Mouse (Mus musculus): Measurements from ENCODE around the gene Capn13. TPM values are rescaled to one million over a fixed set of nuclear protein-coding genes. Genes with fewer than 3 reads are reported as not detected.

Capn13 gene
- total RNA-seq (2022), result not detected

DNA sequence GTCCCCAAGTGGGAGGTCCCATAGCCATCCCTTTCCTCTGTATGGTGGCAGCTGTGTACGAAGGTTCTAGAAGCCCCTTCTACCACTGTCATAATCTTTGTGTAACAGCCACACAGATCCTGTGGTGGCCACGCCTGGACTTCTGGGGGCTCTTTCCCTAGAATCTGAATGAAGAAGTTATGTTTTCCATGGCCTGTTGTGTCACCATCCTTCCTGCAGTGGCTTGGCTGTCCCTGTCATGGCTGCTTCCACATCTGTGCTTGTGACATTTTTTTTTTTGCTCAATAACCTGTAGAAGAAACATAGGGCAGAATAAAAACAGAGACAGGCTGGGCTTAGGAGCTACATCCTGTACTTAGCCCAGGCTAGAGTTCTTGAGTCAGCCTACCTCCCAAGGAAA lies at the start of gene Capn13:
Gene Capn13, minus strand, starts transcription at position 5 of the 400 bp plus-strand sequence.
- DNase-seq (ENCODE audit: low spot score in 2 of 2), result no peak

DNA sequence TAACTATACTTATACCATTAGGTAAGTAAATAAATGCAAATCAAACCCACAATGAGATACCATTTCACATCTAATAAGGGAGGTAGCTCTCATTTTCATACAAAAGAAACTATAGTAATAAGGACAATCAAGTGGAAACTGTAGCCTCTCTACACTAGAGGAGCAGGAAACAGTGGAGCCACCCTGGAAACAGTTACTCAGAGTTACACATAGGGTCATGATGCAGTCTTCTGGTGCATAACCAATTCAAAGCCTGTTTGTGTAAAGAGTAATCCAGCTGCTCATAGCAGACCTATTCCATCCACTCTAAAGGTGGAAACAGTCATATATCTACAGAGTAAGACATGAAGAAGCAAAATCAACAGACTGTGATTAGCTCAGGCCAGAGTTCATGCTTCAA lies 48.4 kb upstream of the Capn13 start:
- DNase-seq (ENCODE audit: low spot score in 2 of 2), result no peak

DNA sequence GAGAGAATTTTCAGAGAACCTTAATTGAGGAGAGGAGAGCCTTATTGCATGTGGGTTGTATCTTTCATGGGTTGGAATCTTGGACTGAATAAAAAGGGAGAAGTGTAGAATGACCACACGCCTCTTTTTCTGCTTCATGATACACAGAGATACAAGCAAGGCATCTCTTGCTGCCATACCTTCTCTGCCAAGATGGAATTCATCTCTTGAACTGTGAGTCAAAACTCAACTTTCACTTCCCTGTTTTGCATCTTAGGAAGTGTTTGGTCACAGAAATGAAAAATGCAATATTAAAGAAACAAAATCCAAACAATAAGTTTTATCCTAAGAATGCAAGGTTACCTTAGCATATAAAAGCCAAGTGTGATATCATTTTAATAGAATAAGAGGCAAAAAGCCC lies 40.1 kb upstream of the Capn13 start:
- DNase-seq (ENCODE audit: low spot score in 2 of 2), result no peak

DNA sequence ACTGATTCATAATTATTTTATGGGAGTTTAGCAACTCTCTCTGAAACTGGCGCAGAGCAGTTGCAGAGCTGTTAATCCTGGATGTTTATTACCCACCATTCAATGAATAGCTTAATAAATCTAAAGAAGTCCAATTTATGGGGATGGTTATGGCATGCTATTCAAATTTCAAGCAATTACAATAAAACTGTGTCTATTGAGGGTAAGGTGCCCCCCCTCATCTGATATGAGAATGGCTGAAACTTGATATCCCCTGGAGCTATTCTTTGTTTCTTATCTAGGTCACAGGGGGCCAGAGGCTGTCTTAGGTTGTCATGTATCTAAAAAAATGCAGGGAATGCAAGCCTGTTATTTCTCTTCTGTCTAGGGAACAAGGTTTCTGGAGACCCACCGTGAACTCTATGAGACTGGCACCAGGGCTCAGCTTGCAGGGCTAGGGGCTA lies 31.9 kb upstream of the Capn13 start:
- no peak for DNase-seq (ENCODE audit: low spot score in 2 of 2)

DNA sequence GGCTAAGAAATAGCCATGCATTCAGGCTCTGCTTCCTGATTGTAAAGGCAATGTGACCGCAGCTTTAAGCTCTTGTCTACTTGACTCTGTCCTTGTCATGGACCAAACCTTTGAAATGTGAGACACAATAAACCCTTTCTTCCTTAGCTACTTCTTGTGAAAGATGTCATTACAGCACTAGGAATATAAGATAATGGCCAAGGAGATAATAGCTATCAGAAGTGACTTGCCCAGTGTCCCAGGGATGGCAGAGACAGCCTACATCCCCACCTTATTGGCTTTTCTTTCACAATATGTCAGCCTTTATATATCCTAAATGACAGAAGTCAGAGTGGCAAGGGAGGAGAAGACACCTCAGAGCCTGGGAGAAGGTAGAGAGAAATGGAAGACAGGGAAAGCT lies 31.4 kb upstream of the Capn13 start:
- no peak for DNase-seq (ENCODE audit: low spot score in 2 of 2)

DNA sequence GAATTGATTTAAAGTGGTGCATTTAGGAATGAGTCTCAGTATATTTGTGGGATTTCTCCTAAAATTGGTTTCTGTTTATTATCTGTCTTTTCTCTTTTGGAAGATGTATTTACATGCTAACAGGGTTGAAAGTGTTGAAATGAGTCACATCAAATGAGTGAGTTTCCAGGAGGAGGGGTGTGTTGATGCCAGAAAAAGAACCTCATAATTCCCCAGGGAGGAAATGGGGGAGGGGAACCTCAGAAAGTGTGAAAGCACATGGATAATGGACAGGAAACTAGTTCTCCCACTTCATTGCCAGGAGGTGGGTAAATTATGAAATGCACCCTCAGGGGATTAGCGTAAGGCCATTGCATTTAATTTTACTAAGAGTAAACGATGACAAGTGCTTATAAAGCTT lies 16.7 kb upstream of the Capn13 start:
- DNase-seq (ENCODE audit: low spot score in 2 of 2), result no peak

DNA sequence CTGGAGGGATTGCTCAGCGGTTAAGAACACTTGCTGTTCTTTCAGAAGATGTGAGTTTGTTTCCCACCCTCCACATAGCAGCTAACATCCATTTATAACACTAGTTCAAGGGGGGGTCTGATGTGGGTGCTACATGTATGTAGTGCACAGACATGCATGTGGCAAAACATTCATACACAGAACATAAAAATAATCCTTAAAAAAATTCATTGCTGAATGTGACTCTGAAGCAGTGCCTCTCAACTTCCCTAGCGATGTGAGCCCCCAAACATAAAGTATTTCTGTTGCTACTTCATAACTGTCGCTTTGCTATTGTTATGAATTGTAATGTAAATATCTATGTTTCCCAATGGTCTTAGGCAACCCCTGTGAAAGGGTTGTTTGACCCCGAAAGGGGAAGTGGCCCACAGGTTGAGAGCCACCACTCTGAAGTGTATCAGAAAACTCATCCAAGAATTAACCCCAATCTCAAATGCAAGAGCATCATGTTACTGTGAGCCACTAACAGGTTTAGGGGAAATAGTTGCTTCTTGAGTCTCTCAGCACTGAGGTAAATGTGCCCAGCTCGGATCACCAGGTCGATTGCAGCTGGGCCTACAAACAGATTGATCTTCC lies 15.6 kb upstream of the Capn13 start:
- DNase-seq (ENCODE audit: low spot score in 2 of 2), result no peak

DNA sequence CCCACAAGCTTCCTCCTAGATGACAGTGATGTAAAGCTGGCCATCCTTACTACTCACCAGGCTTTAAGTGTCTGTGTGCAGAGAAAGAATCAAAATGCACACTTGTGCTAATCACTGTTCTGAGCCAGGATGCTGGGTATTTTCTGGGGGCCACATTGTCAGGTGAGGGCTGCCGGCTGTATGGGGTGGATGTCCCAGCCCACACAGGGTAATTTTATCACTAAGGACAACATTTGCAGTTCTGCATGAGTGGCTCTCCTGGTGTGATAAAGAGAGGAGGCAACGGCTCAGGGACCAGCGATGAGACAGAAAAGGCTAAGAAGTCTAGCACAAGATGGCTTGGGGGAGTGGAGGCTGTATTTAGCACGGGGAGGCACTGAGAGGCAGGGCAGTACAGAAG lies 11.2 kb upstream of the Capn13 start:
- DNase-seq (ENCODE audit: low spot score in 2 of 2), result no peak

DNA sequence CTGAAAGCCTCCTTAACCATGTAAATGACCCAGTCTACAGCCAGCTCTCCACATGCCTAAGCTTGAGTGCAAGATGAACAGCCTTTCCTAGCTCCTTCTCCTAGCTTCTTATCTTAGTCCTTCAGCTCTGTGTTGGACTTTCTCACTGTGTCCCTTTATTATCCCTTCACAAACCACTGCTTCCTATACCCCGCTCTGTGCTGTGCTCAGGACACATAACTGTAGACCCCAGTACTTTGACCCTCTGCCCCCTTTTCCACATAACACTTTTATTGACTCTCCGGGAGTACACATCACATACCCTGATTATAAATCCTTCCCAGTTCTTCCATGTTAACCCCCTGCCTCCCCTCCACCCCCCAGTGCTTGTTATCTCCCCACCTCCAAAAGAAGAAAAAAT lies 606 bp upstream of the Capn13 start:
- DNase-seq (ENCODE audit: low spot score in 2 of 2), result no peak

DNA sequence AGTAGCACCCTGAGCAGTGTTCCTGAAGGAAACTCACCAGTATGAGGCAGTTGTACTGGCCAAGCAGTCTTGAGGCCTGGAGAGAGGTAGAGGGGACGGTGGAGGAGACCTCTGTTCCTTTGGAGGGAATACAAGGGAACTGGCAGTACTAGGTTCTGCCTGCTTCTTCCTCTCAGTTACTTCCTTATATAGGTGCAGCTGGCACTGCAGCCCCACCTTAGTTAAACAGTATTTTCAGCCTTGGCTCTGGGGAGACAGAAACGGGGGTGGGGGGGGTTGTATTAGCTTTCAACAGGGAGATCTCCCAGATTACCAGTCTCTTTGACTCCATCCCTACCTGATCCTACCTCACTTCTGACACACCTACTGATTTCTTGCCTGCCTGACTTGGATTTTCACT lies 1.5 kb downstream of the Capn13 start:
- DNase-seq (ENCODE audit: low spot score in 2 of 2), result no peak

DNA sequence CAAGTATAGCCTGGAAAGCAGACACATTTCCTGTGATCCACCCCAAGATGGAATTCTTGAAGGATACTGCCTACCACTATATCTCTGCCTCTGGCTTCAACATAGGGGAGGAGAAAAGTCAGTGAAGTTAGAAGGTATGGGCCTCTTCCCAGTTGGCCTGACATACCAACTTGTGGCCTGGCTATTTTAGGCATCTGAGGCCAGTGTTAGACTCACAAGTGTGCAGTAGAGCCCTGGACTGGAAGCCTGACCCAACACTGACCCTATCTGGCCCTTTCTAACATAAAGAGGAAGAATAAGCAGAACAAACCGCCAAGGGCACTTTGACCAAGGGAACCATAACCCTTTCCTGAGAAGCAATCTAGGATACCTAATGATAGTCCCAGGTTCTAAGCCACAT lies 7.3 kb downstream of the Capn13 start:
- DNase-seq (ENCODE audit: low spot score in 2 of 2), result no peak

DNA sequence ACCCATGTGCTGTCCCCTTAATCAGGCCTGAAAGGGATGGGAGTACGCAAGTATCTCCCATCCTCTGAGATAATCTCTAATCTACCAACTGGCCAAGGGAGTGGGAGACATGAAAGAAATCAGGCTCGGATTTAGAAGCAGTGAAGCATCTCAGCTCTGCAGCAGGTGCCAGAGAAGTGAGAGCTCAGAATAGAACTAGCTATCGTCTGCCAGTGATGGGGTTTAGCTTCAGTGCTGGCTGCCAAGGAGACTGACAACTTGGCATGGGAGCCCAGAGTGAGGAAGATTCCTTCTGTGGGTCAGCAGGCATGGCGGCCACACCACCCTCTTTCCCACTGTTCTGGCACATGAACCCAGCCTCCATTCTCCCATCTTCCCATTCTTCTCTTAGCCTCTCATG lies 8.9 kb downstream of the Capn13 start:
- peak; percentile 36 to 41 for DNase-seq (ENCODE audit: low spot score in 2 of 2)

DNA sequence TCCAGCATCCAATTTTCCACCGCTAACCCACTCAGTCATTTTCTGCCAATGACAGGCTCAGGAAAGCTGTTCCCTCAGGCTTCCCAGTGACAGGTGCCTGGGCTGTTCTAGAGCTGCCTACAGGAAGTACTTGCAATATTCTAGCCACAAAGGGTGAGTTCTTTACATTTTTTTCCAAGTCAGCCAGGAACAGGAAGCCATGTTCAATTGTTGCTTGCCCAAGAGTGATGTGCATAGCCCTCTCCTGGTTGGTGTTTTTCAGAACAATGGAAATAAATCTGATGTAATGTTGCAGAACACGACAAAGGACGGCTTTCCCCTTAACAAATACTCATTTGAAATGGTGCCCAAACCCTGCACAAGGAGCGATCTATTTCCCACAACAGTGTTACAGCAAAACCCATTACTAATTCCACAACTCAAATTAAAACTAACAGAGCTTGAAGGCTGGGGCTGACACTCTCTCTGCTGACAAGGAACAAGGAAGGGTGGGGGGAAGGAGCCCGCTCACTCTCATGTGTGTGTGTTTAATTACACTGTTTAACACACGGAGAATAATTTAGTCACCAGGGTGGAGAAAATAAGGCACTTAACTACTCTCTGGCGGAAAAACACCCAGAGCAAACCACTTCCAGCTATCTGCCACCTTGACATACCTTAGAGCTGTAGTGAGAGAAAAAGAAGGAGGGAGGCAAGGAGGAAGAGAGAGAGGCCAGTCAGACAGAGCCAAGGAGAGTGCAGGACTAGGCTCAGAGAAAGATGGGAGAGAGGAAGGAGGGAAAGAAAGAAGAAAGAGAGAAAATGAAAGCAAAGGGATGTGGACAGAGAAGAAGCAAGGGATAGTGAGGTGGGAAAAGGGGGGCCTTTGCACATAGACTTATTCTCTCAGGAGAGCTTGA lies 10.2 kb downstream of the Capn13 start:
- DNase-seq (ENCODE audit: low spot score in 2 of 2), result peak; percentile 46 to 54

DNA sequence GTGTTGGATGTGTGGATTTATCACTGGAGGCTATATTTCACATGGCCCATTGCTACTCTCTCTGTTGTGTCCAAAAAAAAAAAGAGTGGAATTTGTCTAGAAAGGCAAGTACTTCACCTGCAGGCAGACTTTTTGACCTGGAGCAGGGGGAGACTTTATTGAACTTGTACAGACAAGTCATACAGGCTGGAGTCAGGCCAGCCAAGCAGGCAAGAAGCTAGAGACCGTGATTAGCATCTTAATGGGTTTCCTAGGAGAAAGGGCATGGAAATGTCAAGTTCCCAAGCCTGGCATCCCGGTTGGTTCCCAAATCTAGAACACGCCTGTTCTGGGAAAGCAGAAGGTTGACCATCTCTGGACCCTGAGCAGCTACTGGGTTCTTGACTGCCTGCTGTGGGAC lies 11.3 kb downstream of the Capn13 start:
- DNase-seq (ENCODE audit: low spot score in 2 of 2), result no peak

DNA sequence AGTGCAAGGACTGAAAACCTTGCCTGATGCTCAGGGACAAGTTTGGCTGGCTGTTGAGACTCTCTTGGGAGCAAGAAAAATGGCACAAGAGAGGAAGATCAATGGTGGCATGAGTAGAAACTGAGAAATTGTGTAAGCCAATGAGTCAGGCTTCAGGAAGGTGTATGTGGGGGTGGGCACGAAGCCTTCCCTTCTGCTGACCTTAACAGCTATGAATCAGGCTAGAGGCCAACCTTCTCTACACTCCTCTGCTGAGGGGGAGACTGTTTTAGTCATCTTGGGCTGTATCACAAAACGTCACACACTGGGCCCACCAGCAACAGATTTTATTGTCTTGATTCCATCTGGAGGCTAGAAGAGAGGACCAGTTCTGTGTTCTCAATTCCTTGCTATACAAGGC lies 14.1 kb downstream of the Capn13 start:
- peak in 1 of 2 experiments; percentile 23 for DNase-seq (ENCODE audit: low spot score in 2 of 2)

DNA sequence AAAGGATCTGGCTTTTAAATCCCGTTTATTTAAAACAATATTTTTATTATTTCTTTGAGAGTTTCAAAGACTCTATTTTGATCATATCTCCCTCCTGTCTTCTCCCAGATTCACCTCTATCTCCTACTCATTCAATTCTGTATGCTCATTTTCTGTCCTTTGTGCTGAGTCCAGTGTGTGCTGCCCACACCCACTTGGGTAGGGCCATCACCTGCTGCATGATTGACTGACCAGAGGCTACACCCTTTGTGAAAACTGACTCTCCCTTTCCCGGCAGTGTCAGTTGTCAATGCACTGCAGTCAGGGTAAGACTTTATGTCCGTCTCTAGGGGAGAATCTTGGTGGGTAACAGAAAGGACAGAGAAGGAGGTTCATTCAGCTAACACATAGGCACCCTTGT lies 14.7 kb downstream of the Capn13 start:
- DNase-seq (ENCODE audit: low spot score in 2 of 2), result no peak

DNA sequence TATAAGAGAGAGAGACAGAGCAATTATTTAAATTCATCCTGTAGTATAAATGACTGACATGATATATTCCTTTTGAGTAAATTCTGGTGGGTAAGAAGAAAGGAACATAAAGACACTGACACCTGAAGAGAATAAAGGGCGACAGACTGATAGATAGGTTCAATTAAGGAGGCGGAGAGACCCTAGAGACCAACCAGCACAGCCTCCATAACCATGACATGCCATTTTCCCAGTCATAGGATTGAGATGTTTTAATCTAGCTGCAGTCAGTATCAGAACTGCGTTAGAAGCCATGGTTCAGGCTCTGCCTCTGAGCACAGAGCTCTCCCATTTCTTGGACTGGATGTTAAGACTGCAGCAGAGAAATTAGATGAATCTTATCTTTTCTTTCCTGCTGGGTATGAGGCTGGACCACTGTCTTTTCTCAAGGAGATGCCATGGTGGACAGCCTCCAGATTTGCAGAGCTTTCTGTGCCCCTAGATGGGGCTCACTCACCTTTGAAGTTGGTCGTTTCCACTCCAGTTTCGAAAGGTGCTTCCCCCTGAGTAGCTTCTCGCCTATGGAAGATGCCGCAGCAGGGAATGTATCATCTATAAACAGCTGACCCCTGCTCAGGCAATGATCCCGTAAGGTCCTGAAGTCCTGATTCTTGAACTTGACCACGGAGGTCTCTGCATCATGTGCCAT lies 18.2 kb downstream of the Capn13 start:
- DNase-seq (ENCODE audit: low spot score in 2 of 2), result no peak

DNA sequence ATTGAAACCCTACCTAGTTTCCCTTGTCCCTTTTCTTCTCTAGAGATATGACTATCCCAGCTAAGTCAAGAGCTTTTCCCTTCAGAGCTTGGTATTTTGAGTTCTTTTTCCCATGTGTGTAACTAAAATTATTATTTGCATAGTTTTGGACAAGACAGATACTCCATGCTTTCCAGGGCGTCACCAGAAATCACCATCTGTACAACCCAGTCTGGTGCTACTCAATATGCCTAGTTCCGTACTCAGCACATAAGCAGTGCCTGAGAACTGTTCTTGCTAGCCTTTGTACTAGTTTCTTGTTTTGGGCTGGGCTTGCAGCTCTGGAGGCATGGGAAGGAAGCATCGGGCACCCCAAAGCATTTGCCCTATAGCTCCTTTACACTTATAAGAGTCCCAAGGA lies 19.0 kb downstream of the Capn13 start:
- DNase-seq (ENCODE audit: low spot score in 2 of 2), result peak; percentile 62 to 63

DNA sequence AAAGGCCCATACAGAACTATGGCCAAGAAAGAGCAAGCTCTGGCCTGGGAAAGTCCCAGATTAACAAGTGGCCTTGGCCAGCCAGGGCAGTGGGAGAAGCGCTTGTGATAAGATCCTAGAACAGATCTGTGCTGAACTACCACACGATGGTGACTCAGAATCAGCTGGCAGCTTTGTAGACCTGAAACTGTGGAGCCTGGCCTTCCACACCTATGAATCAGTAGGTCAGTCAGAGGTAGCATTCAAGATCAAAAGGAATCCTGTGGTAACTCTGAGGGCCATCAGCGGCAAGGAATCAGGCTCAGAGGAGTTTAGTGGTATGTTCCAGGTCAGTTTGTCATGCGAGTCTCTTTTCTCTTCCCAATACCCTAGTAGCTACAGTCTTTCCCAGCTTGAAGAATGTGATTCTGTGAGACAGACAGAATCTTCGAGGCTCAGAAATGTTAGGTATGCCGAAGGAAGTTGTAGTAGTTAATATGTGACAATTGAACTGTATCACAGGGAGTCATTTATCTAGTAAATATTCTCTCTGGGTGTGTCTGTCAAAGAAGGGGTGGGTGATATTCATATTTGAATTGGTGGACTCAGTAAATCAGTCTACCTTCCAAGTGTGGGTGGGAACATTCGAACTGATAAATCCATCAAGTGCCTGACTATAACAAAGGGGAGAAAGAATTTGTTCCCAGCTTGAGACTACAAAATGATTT lies 22.7 kb downstream of the Capn13 start:
- DNase-seq (ENCODE audit: low spot score in 2 of 2), result no peak

DNA sequence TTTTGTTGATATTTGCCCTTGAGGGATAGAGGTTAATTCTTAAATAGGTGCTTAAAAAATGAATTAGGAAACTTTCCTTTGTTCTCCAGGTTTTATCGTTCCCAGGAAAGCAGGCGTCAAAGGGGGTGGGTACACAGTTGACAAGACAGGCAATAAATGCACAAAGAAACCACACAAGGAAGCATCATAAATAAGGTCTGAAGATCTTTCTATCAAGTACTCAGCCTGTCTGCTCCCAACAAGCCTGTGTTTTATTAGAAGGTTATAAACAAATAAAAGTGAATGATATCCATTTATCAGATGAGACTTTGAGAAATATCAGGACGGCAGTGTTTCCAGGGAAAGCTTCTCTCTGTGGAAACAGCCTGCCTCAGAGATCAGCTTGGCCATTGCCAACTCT lies 33.3 kb downstream of the Capn13 start:
- DNase-seq (ENCODE audit: low spot score in 2 of 2), result no peak

DNA sequence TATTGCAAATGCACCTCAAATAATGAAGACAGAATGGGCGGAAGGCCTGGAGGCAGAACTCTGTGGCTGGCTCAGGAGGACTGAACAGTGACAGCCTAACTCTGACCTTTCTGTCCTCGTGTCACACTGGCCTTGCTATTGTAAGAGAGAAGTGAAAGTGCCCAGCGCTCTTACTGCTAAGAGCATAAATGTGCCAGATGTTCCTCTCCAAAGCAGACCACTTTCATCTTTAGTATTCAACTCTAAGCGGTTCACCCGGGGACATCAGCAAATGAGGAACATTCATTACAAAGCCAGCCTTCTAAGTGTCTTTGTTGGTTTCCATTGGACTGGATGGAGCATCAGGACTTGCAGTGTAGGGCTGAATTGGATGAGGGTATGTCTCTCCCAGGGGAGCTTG lies 39.6 kb downstream of the Capn13 start:
- DNase-seq (ENCODE audit: low spot score in 2 of 2), result no peak
